Mouse (Mus musculus) CH12.LX (cell line): ENCODE data around the gene A730061H03Rik. TPM values are rescaled to one million over a fixed set of nuclear protein-coding genes. Genes with fewer than 3 reads are reported as not detected.

ENCODE experiments used
- DNase-seq: peaks from one replicate; pipeline ENCODE4 v3.0.0-alpha.2; 2013; ENCODE audit errors: extremely low read depth
- H3K27ac ChIP-seq: 2 replicates; pipeline ENCODE4 v1.5.1; 2012; ENCODE audit warnings: low read depth, mild to moderate bottlenecking, control low read depth, moderate library complexity; ENCODE audit not compliant: insufficient read depth
- H3K27me3 ChIP-seq: replicated peaks from 2 replicates; pipeline ENCODE3; 2012; ENCODE audit warnings: inconsistent platforms
- H3K36me3 ChIP-seq, 2 experiments: replicated peaks in 1 of 2; 2 replicates each; pipeline versions ENCODE3 to v1.6.1; 2012; ENCODE audit warnings: inconsistent platforms in 1 of 2, low read length in 1 of 2, mild to moderate bottlenecking in 1 of 2, mixed read lengths in 1 of 2, moderate library complexity in 1 of 2; ENCODE audit not compliant: control insufficient read depth in 1 of 2, insufficient read depth in 1 of 2
- H3K4me1 ChIP-seq, 2 experiments: 2 replicates each; pipeline ENCODE4 v1.6.1; 2012; ENCODE audit warnings: inconsistent platforms in 1 of 2, moderate library complexity in 1 of 2; ENCODE audit not compliant: insufficient read depth in 2 of 2, control insufficient read depth in 1 of 2
- H3K4me2 ChIP-seq: 2 replicates; pipeline ENCODE4 v1.6.1; 2012; ENCODE audit warnings: low read depth, mild to moderate bottlenecking, control low read depth; ENCODE audit not compliant: poor library complexity, insufficient read depth, severe bottlenecking
- H3K4me3 ChIP-seq, 3 experiments: fragments of 150-350 bp in 1 of 3; sonication (generic) in 1 of 3; replicated peaks in 1 of 3; 2 replicates each; pipeline versions ENCODE3 to v1.5.1; 2011 to 2012; ENCODE audit warnings: low read depth in 2 of 3, low read length in 2 of 3, mild to moderate bottlenecking in 2 of 3, moderate library complexity in 2 of 3, control low read depth in 1 of 3, improper control_type of control experiment in 1 of 3, inconsistent platforms in 1 of 3, mixed read lengths in 1 of 3; ENCODE audit not compliant: poor library complexity in 1 of 3
- H3K79me2 ChIP-seq: replicated peaks from 2 replicates; pipeline ENCODE4 v1.6.1; 2012; ENCODE audit warnings: mild to moderate bottlenecking, moderate library complexity; ENCODE audit not compliant: control insufficient read depth, poor library complexity, insufficient read depth, severe bottlenecking; ENCODE audit errors: extremely low read depth
- H3K9ac ChIP-seq: 2 replicates; pipeline ENCODE4 v1.6.1; 2012; ENCODE audit warnings: low read depth, mild to moderate bottlenecking, control low read depth, moderate library complexity; ENCODE audit not compliant: insufficient read depth
- H3K9me3 ChIP-seq: replicated peaks from 2 replicates; pipeline ENCODE3; 2012; ENCODE audit warnings: low read length, inconsistent platforms, mixed read lengths
- BHLHE40 ChIP-seq: IDR thresholded peaks from 2 replicates; pipeline ENCODE4 v1.6.1; 2011; ENCODE audit warnings: mild to moderate bottlenecking, low read depth, low read length, improper control_type of control experiment
- CHD1 ChIP-seq: IDR thresholded peaks from 2 replicates; pipeline ENCODE4 v1.6.1; 2012; ENCODE audit warnings: low read depth, low read length, improper control_type of control experiment, inconsistent platforms
- CHD2 ChIP-seq: IDR thresholded peaks from 2 replicates; pipeline ENCODE4 v1.6.1; 2011; ENCODE audit warnings: low read length, improper control_type of control experiment
- CTCF ChIP-seq, 2 experiments: IDR thresholded peaks in 1 of 2; conservative IDR thresholded peaks in 1 of 2; 2 replicates each; pipeline ENCODE4 v1.5.1; 2011 to 2012; ENCODE audit warnings: low read depth in 2 of 2, low read length in 2 of 2, improper control_type of control experiment in 1 of 2, inconsistent platforms in 1 of 2, mild to moderate bottlenecking in 1 of 2, moderate library complexity in 1 of 2
- E2F4 ChIP-seq: IDR thresholded peaks from 2 replicates; pipeline ENCODE4 v1.6.1; 2011; ENCODE audit warnings: low read depth, low read length, improper control_type of control experiment; ENCODE audit not compliant: insufficient replicate concordance
- ELF1 ChIP-seq: IDR thresholded peaks from 2 replicates; pipeline ENCODE4 v1.6.1; 2014; ENCODE audit warnings: low read depth, mild to moderate bottlenecking, inconsistent platforms, low read length, improper control_type of control experiment
- EP300 ChIP-seq: IDR thresholded peaks from 2 replicates; pipeline ENCODE4 v1.6.1; 2011; ENCODE audit warnings: low read length, improper control_type of control experiment
- ETS1 ChIP-seq: conservative IDR thresholded peaks from 2 replicates; pipeline ENCODE4 v1.6.1; 2012; ENCODE audit warnings: low read depth, mild to moderate bottlenecking, inconsistent platforms, low read length, improper control_type of control experiment, moderate library complexity
- GABPA ChIP-seq: IDR thresholded peaks from 2 replicates; pipeline ENCODE4 v1.6.1; 2012; ENCODE audit warnings: low read depth, low read length, improper control_type of control experiment, inconsistent platforms; ENCODE audit not compliant: insufficient replicate concordance
- HCFC1 ChIP-seq: IDR thresholded peaks from 2 replicates; pipeline ENCODE4 v1.6.1; 2012; ENCODE audit warnings: low read depth, mild to moderate bottlenecking, inconsistent platforms, low read length, improper control_type of control experiment
- IRF4 ChIP-seq: IDR thresholded peaks from 2 replicates; pipeline ENCODE4 v1.6.1; 2014; ENCODE audit warnings: low read depth, mild to moderate bottlenecking, inconsistent platforms, low read length, improper control_type of control experiment
- MAFK ChIP-seq: IDR thresholded peaks from 2 replicates; pipeline ENCODE4 v1.6.1; 2011; ENCODE audit warnings: low read length, improper control_type of control experiment; ENCODE audit not compliant: insufficient replicate concordance
- MAZ ChIP-seq: IDR thresholded peaks from 2 replicates; pipeline ENCODE4 v1.6.1; 2012; ENCODE audit warnings: low read depth, mild to moderate bottlenecking, inconsistent platforms, low read length, improper control_type of control experiment, moderate library complexity
- MEF2A ChIP-seq: IDR thresholded peaks from 2 replicates; pipeline ENCODE4 v1.6.1; 2014; ENCODE audit warnings: low read depth, mild to moderate bottlenecking, inconsistent platforms, low read length, improper control_type of control experiment, borderline replicate concordance
- MXI1 ChIP-seq: IDR thresholded peaks from 2 replicates; pipeline ENCODE4 v1.6.1; 2011; ENCODE audit warnings: mild to moderate bottlenecking, low read depth, low read length, improper control_type of control experiment
- MYC ChIP-seq: IDR thresholded peaks from 2 replicates; pipeline ENCODE4 v1.6.1; 2011; ENCODE audit warnings: low read depth, mild to moderate bottlenecking, improper control_type of control experiment, low read length
- NELFE ChIP-seq: IDR thresholded peaks from 2 replicates; pipeline ENCODE4 v1.6.1; 2011; ENCODE audit warnings: low read depth, low read length, improper control_type of control experiment
- NRF1 ChIP-seq: IDR thresholded peaks from 2 replicates; pipeline ENCODE4 v1.6.1; 2014; ENCODE audit warnings: low read depth, mild to moderate bottlenecking, inconsistent platforms, low read length, improper control_type of control experiment, moderate library complexity
- POLR2A ChIP-seq: IDR thresholded peaks from 2 replicates; pipeline ENCODE4 v1.6.1; 2011; ENCODE audit warnings: low read depth, mild to moderate bottlenecking, improper control_type of control experiment, low read length
- POLR2AphosphoS2 ChIP-seq: IDR thresholded peaks from 2 replicates; pipeline ENCODE4 v1.6.1; 2011; ENCODE audit warnings: low read depth, low read length, improper control_type of control experiment
- RCOR1 ChIP-seq: conservative IDR thresholded peaks from 2 replicates; pipeline ENCODE4 v1.6.1; 2012; ENCODE audit warnings: low read depth, mild to moderate bottlenecking, inconsistent platforms, low read length, improper control_type of control experiment
- SIN3A ChIP-seq: IDR thresholded peaks from 2 replicates; pipeline ENCODE4 v1.6.1; 2012; ENCODE audit warnings: low read length, improper control_type of control experiment, inconsistent platforms
- TBP ChIP-seq: conservative IDR thresholded peaks from 2 replicates; pipeline ENCODE4 v1.6.1; 2011; ENCODE audit warnings: low read depth, low read length, improper control_type of control experiment
- UBTF ChIP-seq: IDR thresholded peaks from 2 replicates; pipeline ENCODE4 v1.6.1; 2012; ENCODE audit warnings: low read depth, mild to moderate bottlenecking, inconsistent platforms, low read length, improper control_type of control experiment, moderate library complexity
- USF1 ChIP-seq: IDR thresholded peaks from 2 replicates; pipeline ENCODE4 v1.6.1; 2014; ENCODE audit warnings: low read depth, mild to moderate bottlenecking, inconsistent platforms, low read length, improper control_type of control experiment
- USF2 ChIP-seq: conservative IDR thresholded peaks from 2 replicates; pipeline ENCODE4 v1.6.1; 2011; ENCODE audit warnings: low read depth, low read length, improper control_type of control experiment
- ZMIZ1 ChIP-seq: IDR thresholded peaks from 2 replicates; pipeline ENCODE4 v1.6.1; 2012; ENCODE audit warnings: low read depth, mild to moderate bottlenecking, inconsistent platforms, low read length, improper control_type of control experiment
- ZNF384 ChIP-seq: IDR thresholded peaks from 2 replicates; pipeline ENCODE4 v1.6.1; 2012; ENCODE audit warnings: low read depth, low read length, improper control_type of control experiment, inconsistent platforms
- dilution Hi-C: fragments of 300-500 bp; cut with MboI; formaldehyde crosslinking; loops from 2 replicates; pipeline ENCODE4 v1.14.3; 2020; ENCODE audit warnings: low sequenced_read_pairs; ENCODE audit not compliant: extremely low pct_unique_long_range_greater_than_20kb, extremely low pct_ligation_motif_present
- in situ Hi-C: fragments of 300-500 bp; cut with MboI; formaldehyde crosslinking; loops from 3 replicates; pipeline ENCODE4 v1.14.3; 2019; ENCODE audit warnings: low sequenced_read_pairs, low pct_ligation_motif_present, low pct_unique_long_range_greater_than_20kb, mixed read lengths
- polyA plus RNA-seq: library from polyadenylated mRNA; unstranded; fragments of >175 nt; gene quantifications from 2 replicates; pipeline ENCODE4 v1.2.1, GENCODE M21; 2012; ENCODE audit warnings: low read depth; ENCODE audit not compliant: insufficient read length
- total RNA-seq, 2 experiments: library from RNA; depleted of rRNA; stranded (reverse); fragments of 300-350 nt in 1 of 2; fragments of >200 nt in 1 of 2; gene quantifications; 2 replicates each; pipeline ENCODE4 v1.2.3; 2012 to 2014

A730061H03Rik gene
- total and polyA plus RNA-seq, 3 experiments: 0.34 to 0.93 TPM; not detected in 1

DNA sequence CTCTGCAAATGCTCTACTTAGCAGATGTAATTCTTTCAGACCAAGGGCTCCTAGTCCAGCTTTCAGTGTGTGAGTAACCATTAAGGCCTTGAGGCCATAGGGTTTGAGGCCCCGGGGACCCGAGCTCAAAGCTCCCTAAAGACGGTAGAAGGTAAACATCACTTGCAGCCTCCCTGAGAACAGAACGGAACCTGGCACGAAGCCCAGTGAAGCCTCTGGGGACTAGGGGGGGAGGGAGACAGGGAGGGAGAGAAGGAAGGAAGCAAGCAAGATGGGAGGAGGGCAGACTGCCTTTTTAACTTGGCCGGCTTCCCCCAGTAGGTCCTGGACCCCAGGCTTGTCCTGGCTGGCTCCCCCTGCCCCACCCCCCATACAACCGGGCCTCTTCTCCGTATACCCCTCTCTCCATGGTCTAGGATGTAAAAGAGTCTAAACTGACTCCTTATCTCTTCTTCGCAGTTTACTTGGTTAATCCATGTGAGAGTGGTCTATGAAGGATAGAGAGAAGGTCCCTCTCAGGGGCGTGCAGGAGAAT, 19.4 kb downstream of the A730061H03Rik start:
- Histone ChIP-seq H3K9me3 (no peaks in the 10 kb centered on the region), H3K4me1 (peaks cover 15 to 50% of the 10 kb centered on the region in 2 experiments)

DNA sequence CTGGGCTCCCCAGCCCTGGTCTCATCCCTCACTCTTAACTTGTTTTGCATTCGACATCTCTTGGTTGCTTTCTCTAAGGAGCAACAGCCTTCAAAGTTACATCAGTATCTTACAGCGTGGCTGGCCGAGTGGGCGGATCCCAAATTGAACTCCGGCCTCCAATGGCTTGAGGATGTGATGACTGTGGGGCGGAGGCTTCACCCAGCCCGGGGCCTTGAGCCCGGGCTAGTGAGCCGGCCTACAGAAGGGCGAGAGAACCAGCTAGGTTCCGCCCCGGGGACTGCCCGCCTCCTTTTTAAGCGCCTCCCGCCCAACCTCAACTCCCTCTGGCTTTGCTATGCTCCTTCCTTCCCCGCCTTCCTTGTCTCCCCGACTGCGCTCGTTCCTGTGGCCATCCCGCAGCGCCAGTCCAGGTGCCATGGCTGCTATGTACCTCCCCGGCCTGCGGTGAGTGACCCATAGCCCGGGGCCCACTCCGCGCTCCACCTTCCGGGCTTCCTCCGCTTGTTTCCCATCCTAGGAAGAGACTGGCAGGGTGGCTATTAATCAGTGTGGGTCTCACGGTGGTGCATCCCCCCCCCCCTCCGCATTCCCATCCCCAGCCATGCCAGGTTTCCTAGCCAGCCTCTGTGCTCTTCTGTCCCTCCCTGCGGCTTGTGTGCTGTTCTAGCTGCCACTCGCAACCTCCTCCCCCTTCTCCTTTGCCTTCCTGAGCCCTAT, 20.0 kb downstream of the A730061H03Rik start, which contains the start of gene Pck2:
Gene Pck2, plus strand, starts transcription at position 200 of the 720 bp plus-strand sequence.
- Histone ChIP-seq H3K79me2 (peaks cover 22% of the 10 kb centered on the region), H3K9ac (peak within 1 kb of the TSS; percentile 97), H3K4me1 (peaks cover 15 to 44% of the 10 kb centered on the region in 2 experiments), H3K27me3 (no peaks in the 10 kb centered on the region), H3K4me2 (peak within 1 kb of the TSS; percentile 92), H3K27ac (peak within 1 kb of the TSS; percentile 77), H3K4me3 (peak within 1 kb of the TSS; percentile 83 to 93 (median 87)), H3K36me3 (peaks cover 35 to 39% of the 10 kb centered on the region in 2 experiments), H3K9me3 (no peaks in the 10 kb centered on the region)
- in situ Hi-C loops: no loop called here
- dilution Hi-C loops: no loop called here
- peak; percentile 98 for DNase-seq
- peak; percentile 33; the same call in 1 of the 2 replicates for TF ChIP-seq ETS1
- TF ChIP-seq BHLHE40: no peak
- TF ChIP-seq CHD1: peak; percentile 51; the same call in 1 of the 2 replicates
- TF ChIP-seq MEF2A: no peak; the same call in none of the 2 replicates
- TF ChIP-seq GABPA: no peak
- peak; percentile 43; the same call in 1 of the 2 replicates for TF ChIP-seq NRF1
- TF ChIP-seq E2F4: 0 out of 2 replicates have a peak, but pooled peaks have one; percentile 46
- no peak for TF ChIP-seq ZNF384
- TF ChIP-seq ZMIZ1: peak; percentile 81
- peak; percentile 32; the same call in 1 of the 2 replicates for TF ChIP-seq POLR2AphosphoS2
- TF ChIP-seq HCFC1: peak; percentile 59; the same call in 1 of the 2 replicates
- peak; percentile 85 for TF ChIP-seq POLR2A
- TF ChIP-seq MXI1: peak; percentile 37; the same call in 1 of the 2 replicates
- 0 out of 2 replicates have a peak, but pooled peaks have one; percentile 38 for TF ChIP-seq RCOR1
- TF ChIP-seq TBP: peak; percentile 91
- peak; percentile 77 for TF ChIP-seq NELFE
- TF ChIP-seq CHD2: 0 out of 2 replicates have a peak, but pooled peaks have one; percentile 8
- TF ChIP-seq ELF1: no peak; the same call in 1 of the 2 replicates
- TF ChIP-seq MAZ: peak; percentile 78; the same call in 1 of the 2 replicates
- TF ChIP-seq EP300: no peak
- TF ChIP-seq USF1: no peak
- no peak; the same call in 1 of the 2 replicates for TF ChIP-seq SIN3A
- TF ChIP-seq CTCF (conservative IDR thresholded peaks at IDR 0.05 in 1 of 2, IDR thresholded peaks at IDR 0.05 in 1 of 2; ENCODE audit: low read depth in 2 of 2, low read length in 2 of 2): no peak
- TF ChIP-seq MAFK: no peak

More for the DNA sequence above, 19.4 kb downstream of the A730061H03Rik start:
- H3K4me3 ChIP-seq: peak overlapping the region; percentile 83 to 93 (median 87)
- dilution Hi-C loops (no loop called here), in situ Hi-C loops (no loop called here)
- peak overlapping the region; percentile 77 for H3K27ac ChIP-seq
- peak; percentile 54; the same call in 1 of the 2 replicates for TF ChIP-seq CHD2
- no peak for TF ChIP-seq USF2
- TF ChIP-seq MYC: no peak
- no peak for TF ChIP-seq CTCF (conservative IDR thresholded peaks at IDR 0.05 in 1 of 2, IDR thresholded peaks at IDR 0.05 in 1 of 2; ENCODE audit: low read depth in 2 of 2, low read length in 2 of 2)
- peak; percentile 90; the same call in 1 of the 2 replicates for TF ChIP-seq SIN3A
- no peak for TF ChIP-seq ZMIZ1
- TF ChIP-seq POLR2A: no peak
- no peak for TF ChIP-seq MEF2A
- TF ChIP-seq BHLHE40: peak; percentile 39; the same call in 1 of the 2 replicates
- TF ChIP-seq POLR2AphosphoS2: no peak
- peak; percentile 33; the same call in 1 of the 2 replicates for TF ChIP-seq IRF4
- 0 out of 2 replicates have a peak, but pooled peaks have one; percentile 29 for TF ChIP-seq UBTF
- peak; percentile 73; the same call in 1 of the 2 replicates for TF ChIP-seq MAZ
- TF ChIP-seq GABPA: no peak
- DNase-seq: peak; percentile 81
- H3K4me2 ChIP-seq: peak overlapping the region; percentile 92; the same call in 1 of the 2 replicates
- H3K79me2 ChIP-seq: peaks cover 22% of the 10 kb centered on the region
- H3K9ac ChIP-seq: peak overlapping the region; percentile 97
- H3K27me3 ChIP-seq: no peaks in the 10 kb centered on the region
- peaks cover 40 to 46% of the 10 kb centered on the region in 2 experiments for H3K36me3 ChIP-seq
